Mouse (Mus musculus) heart, postnatal 4 days (tissue): Measurements from ENCODE around the gene Hist3h2ba. TPM values are rescaled to one million over a fixed set of nuclear protein-coding genes. Genes with fewer than 3 reads are reported as not detected.

Source experiments
- DNase-seq: peaks from one replicate; pipeline ENCODE4 v3.0.0; 2021
- total RNA-seq, 2 experiments: library from RNA; stranded (reverse); gene quantifications; 2 replicates each; pipeline ENCODE4 v1.2.3; 2021

The Hist3h2ba gene
- total RNA-seq, 2 experiments from 2014 or later, result 21.8 to 22.6 TPM

DNA sequence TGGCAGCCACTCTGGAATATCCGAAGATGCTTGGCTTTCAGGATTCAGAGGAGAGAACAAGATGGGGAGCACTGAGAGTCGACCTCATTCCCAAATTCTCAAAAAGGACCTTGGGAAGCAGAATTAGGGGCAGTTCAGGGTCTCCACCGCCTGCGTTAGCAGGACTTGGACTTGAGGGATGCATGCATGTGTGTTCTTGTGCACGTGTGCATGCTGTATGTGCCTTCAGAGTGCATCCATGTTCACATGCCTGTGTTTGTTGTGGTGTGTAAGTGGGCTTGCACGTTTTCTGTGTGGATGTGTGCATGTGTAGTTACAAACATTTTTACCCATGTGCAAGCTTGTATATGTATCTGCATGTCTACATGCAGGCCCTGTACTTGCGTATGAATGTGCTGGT lies 15.5 kb downstream of the Hist3h2ba start:
- DNase-seq, result no peak

DNA sequence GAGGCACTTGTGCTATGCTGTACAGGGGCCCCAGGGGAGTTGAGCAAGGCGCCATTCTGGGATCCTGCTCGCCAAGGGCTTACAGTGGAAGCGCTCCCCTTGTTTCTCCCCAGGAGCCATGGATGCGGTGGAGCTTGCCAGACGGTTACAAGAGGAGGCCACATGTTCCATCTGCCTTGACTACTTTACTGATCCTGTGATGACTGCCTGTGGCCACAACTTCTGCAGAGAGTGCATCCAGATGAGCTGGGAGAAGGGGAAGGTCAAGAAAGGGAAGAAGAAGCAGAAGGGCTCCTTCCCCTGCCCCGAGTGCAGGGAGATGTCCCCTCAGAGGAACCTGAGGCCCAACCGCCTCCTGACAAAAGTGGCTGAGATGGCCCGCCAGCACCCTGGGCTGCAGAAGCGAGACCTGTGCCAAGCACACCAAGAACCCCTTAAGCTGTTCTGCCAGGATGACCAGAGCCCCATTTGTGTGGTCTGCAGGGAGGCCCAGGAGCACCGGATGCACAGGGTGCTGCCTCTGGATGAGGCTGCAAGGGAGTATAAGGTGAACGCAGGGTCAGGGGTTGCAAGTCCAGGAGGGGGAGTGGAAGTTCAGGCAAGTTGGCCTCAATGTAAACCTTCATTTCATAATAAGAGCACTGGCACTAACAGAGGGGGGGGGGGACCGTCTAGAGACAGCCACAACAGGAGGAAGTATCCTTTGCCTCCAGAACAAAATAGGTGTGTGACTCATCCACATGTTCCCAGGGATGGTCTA lies 16.5 kb downstream of the Hist3h2ba start:
- no peak for DNase-seq

DNA sequence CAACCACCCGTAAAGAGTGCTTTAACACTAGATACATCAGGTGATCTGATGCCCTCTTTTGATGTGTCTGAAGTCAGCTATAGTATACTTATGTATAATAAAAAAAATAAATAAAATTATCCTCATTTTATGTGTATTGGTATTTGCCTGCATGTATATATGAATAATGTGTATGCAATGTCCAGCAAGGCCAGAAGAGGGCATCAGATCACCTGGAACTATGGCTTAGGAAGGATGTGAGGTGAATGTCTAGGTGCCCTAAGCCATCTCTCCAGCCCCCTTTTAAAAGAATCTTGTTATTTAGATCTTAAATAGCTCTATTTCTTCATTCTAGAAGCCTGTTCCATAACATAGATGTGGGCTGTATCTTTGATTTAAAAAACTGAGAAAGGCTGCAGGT lies 18.6 kb downstream of the Hist3h2ba start:
- DNase-seq, result peak; percentile 57

DNA sequence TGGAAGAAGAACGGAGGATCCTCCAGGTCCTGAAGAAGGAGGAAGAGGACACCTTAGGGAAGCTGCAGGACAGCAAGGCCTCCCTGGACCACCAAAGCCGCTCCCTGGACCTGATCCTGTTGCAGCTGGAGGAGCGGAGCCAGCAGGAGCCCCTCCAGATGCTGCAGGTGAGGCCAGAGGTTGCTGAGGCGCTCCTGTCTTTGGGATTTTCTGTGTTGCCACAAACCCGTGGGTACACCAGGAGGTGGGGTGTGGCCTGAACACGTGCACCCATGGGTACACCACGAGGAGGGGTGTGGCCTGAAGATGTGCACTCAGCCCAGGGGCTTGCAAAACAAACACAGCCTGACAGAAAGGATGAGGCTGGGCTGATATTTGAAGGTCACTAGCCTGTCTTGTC lies 19.8 kb downstream of the Hist3h2ba start:
- no peak for DNase-seq

DNA sequence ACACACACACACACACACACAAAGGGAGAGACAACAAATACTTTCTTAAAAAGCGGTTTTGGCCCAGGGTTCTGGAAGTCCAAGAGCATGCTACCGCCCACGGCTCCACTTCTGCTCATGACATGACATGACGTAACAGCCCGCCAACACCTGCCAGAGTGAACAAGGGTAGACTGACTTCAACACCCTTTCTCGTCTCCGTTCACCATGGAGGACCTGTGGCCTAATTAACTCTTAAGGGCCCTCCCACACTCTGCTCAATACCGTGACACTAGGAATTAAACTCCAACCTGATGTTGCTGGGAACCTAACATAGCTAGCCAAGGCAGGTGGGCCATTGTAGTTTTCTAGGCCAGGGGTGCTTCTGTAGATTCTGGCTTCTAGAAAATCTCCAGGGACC lies 20.3 kb downstream of the Hist3h2ba start:
- no peak for DNase-seq

DNA sequence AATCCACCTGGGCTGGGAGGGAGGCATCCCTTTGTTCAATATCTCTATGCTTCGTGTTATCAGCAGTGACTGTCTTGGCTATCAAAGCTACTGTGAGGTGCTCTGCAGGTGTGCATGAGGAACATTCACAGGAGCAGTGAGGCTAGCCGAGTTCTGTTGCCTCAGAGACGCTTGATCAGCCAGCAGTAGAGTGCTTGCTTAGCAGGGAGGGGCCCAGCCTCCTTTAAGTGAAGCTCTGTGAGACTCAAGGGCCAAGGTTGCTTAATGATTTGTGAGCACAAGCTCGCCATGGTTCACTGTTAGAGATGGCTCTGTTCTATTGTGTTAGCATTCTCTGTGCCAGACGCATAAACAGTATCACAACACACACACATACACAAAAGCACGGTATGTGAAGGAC lies 20.9 kb downstream of the Hist3h2ba start:
- no peak for DNase-seq

DNA sequence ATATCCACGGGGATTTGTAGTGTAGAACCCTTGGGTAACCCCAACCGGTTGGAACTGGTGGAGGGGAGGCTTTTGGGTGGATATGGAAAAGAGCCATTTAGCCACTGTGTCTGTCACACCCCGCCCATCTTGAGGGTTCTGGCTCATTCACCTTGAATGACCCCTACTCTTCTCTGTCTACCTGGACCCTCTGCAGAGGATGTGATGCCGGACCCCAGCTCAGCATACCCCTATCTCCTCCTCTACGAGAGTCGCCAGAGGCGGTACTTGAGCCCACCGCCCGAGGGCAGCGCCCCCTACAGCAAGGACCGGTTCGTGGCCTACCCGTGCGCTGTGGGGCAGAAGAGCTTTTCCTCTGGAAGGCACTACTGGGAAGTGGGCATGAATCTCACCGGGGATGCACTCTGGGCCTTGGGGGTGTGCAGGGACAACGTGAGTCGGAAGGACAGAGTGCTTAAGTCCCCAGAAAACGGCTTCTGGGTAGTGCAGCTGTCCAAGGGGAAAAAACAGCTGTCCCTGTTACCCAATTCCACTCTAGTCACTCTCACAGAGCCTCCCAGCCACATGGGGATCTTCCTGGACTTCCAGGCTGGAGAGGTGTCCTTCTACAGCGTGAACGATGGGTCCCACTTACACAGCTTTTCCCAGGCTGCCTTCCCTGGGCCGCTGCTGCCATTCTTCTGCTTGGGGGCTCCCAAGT lies 22.3 kb downstream of the Hist3h2ba start:
- DNase-seq, result no peak

DNA sequence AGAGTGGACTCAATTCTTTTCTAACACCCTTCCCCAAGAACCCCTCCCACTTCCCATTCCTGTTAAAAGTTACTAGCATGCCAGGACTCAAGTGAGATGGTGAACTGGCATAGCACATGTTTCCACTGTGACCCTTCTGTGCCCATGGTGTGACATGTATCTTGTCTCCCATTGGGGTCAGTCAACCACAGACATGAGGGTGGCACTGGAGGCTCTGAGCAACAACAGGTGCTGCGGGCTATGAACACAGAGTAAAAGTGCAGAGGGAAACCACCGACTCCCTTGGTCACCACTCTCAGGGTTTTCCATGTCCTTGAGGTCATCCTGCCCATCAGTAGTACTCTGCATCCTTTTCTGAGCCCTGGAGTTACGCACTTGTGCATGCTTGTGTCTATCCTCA lies 23.1 kb downstream of the Hist3h2ba start:
- no peak for DNase-seq

DNA sequence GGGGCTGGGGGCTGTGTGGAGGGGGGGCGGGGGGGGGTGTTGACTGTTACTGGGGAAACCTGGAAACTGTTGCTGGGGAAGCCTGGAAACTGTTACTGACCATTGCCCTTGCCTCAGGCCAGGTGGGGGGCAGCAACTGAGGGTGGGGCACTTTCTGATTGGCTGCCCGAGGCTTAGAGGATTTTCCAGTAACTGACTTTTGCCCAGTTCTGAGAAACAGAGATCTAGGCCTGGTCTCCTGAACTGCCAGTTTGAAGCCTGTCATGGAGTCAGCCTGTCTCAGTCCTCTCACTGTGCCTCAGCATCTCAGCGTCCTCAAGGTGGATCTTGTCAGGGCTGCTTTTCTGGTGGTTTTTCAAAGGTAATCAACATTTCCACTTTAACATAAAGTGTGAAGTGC lies 25.7 kb downstream of the Hist3h2ba start:
- DNase-seq, result no peak

DNA sequence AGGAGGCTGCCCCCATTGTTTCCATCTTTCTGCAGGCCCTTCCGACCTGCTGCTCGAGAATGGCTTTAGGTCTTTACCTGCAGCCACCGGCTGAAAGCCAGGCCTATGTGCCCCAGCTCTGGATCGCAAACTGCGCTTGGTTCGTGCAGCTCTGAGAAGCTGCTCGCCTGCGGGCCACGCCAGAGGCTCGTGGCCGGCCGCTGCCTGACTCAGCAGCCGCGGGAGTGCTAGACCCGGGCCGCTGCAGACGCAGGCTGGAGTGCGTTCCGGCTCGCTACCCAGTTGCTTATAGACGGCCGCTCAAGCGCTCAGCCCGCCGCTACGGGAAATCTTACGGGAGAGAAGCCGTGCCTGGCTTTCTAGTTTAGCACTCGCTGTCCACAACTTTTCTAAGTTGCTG lies 28.4 kb downstream of the Hist3h2ba start:
- no peak for DNase-seq

DNA sequence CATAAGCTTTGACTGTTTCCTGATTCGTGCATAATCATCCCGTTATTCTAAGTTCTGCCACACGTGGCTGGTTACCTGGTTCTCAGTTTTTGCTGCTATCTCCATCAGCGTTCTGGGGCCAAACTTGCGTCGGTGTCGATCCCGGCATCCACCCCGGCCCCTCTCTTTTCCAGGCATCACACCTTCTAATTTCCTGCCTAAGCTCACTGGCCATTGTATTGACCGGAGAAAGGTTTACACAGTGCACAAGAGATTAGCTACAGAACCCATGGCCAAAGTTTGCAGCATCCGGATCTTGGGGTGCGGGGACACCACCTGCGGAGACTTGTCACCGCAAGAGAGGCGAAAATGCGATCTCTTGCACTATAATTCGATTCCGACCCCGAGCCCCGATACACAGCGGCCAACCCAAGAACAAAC lies 28.9 kb downstream of the Hist3h2ba start:
- no peak for DNase-seq

DNA sequence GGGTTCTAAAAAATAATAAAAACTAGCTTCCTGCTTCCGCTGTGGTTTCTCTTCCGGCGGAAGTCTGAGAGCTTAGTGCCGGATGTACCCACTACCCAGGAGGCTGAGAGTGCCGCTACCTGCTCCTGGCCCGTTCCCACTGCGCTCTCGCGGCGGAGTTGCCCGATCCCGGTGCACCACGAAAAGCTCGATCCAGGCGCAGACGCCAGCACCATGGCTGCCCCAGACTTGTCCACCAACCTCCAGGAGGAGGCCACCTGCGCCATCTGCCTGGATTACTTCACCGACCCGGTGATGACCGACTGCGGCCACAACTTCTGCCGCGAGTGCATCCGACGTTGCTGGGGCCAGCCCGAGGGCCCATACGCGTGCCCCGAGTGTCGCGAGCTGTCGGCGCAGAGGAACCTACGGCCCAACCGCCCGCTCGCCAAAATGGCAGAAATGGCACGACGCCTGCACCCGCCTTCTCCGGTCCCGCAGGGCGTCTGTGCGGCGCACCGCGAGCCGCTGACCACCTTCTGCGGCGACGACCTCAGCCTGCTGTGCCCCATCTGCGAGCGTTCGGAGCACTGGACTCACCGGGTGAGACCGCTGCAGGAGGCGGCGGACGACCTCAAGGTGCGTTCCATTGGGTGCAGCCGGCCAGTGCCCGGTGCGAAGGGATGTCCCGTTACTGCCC lies 29.4 kb downstream of the Hist3h2ba start, which contains the start of gene Trim11:
Gene Trim11 (plus strand): TSS at position 67 of the 679 bp plus-strand sequence.
- DNase-seq, result peak; percentile 59

DNA sequence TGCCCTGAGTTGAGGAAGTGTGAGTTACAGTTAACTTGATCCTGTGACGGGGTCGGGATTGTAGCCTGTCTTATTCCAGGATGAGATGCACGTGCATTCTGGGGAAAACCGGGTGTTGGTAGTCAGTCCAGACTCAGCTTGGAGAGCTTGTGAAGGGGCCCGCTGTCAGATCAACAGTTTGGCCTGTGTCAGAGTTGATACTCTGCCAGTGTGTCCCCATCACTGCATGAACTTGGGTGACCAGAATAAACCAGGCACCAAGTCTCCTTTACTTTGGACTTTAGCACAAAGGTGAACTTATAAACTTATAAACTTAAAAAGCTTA lies 29.9 kb downstream of the Hist3h2ba start:
- DNase-seq, result no peak

DNA sequence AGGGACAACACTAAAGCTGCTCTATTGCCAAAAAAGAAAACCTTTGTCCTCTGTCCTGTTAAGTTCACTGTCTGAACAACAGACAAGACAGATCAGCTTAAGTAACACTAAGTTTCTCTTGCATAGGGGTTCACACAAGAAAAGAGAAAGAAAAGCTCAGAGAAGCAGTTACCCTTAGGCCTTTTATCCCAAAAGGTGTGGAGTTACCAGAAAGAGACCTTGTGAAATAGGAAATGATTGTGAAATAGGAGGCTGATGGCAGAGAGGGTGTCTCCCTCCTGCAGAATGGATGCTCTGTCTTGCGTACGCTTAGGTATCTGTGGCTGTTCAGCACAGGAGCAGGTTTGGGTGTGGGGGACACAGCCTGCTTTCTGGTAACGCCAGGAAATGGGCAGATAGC lies 30.5 kb downstream of the Hist3h2ba start:
- DNase-seq, result no peak

DNA sequence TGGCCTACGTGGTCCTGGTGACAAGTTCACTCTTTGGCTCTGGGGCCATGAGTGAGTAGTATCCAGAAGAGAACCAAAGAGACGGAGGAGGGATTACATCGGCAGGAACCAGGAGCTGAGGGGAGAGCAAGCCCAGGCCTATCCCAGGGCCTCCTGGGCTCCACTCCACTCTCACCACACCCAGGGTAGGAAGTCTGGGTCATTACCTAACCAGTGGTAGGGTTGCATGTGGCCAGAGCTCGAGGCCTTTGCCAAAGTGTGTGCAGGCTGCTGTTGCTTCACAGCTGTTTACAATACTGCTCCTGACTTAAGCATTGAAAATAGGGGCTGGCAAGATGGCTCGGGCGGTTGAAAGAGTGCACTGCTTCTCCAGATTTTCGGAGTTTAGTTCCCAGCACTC lies 30.9 kb downstream of the Hist3h2ba start:
- DNase-seq, result no peak

DNA sequence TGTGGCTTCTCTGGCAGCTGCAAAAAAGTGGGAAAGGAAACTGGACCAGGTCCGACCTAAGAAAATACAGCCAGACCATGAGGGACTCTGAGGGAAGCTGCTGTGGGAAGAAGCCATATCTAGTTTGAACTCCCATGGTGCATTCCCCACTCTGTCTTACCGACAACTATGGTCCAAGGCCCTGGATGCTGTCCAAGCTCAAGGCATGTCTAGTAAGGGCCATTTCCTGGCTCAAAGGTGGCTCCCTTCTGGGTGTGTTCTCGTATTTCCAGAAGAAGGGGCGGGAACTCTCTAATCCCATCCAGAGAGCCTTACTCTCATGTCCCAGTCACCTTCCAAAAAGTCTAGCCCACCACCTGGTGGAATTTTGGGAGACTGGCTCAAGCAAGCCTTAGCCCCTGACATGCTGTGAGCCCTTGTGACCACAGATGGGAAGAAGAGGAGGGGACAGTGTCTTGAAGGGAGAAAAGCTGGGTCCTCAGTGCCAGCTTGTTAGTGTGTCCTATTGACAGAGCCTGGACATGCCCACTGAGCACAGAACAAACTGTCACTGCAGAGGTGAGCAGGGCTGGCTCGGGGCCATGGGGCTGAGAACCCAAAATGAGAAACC lies 31.8 kb downstream of the Hist3h2ba start:
- DNase-seq, result no peak

DNA sequence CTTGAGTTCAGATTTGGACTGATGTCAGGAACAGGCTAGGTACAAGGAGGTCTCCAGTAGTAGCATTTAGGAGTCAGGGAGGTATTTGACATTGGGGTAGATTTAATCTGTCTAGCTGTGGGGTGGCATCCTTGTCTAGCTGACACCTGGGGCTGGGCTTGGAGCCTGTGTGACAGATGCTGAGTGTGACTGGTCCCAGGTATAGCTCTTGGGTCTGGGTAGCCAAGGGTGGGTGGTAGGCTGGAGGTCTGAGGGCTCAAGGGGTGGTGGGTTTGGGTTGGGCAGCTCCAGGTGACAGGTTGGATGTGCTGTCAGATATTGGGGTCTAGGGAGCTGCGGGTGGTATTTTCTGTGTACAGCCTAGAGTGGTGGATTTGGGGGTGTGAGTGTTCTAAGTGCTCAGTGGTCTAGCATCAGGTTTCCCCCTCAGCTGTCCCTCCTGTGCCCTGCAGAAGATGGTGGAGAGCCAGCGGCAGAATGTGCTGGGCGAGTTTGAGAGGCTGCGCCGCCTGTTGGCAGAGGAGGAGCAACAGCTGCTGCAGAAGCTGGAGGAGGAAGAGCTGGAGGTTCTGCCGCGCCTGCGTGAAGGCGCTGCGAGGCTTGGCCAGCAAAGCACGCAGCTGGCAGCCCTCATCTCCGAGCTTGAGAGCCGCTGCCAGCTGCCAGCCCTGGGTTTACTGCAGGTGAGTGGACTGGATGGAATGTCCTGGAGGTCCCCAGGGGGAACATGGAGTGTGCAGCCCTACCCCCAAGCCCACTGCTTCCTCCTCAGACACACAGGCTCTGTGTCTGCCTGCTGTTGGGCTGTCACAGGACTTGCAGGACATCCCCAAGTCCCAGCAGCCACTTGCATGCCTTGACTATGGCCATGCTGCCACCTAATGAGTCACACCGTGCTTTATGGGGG lies 33.1 kb downstream of the Hist3h2ba start:
- DNase-seq, result peak; percentile 83

DNA sequence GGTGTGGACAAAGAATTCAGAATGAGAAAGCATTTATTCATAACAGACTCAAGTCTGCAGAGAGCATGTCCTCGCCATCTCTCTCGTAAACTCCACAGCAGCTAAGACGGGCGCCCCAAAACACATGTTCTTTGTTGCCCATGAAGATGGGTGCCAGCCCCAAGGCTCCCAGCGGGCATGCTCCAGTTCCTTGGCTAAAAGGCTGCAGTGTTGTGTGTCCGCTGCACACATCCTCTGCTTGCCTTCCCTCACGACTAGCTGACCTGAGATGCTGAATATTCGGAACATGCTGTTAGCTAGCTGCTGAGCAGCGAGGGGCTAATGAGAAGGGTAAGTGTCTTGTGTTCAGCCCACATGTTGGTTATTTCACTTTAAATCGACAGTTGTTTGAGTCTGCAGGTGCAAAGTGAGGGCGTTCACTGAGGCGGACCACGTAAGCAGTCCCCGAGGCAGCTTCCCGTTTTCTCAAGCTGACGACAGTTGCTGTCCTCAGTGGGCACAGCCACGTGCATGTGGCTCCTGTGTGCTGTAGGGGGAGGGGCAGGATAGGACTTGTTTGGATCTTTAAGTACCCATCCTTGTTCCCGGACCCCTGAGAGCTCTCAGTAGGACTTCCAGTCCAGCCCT lies 33.9 kb downstream of the Hist3h2ba start:
- no peak for DNase-seq

DNA sequence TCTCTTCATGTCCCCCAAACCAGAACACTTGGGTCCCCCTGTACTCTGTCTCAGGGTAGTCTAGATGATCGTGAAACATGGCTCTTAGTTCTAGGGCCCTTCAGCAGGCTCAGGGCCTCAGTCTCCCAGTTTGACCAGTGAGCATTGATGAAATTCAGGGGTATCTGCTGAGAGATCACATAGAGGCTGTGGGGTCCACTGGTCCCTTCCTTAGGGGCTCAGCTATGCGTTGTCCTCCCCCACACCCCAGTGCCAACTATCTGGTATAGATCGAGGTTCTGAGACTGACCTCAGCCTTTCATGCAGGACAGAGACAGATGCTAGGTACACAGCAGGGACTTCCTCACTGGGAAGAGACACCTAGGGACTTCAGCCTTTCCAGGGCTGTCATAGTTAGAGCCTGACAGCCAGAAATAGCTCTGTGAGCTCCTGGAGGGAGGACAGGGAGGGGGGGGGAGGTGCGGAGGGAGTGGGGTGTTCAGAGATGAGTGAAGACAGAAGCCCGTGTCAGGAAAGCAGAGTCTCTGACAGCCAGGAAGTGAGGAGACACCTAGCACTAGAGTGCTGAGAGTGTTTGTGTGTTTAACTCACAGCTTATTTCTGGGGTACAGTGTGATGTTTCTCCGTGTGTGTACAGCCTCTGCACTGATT lies 35.1 kb downstream of the Hist3h2ba start:
- no peak for DNase-seq

DNA sequence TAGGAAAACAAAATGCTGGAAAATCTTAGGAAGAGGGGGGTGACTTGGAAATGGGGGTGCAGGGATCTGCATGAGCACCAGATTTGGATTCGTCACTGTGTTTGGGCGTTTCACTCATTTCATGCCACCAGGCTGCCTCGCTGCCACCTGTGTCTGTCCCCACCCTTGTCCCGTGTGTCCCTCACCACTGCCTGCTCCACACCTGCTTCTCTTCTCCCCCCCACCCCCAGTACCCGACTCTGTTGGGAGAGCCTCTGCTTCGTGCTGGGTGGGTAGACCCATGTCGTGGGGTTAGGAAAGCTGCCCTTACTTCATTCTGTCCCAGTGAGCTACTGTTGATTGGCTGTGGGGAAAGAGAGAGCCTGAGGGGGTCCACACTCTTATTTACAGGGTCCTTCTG lies 35.9 kb downstream of the Hist3h2ba start:
- DNase-seq, result no peak

DNA sequence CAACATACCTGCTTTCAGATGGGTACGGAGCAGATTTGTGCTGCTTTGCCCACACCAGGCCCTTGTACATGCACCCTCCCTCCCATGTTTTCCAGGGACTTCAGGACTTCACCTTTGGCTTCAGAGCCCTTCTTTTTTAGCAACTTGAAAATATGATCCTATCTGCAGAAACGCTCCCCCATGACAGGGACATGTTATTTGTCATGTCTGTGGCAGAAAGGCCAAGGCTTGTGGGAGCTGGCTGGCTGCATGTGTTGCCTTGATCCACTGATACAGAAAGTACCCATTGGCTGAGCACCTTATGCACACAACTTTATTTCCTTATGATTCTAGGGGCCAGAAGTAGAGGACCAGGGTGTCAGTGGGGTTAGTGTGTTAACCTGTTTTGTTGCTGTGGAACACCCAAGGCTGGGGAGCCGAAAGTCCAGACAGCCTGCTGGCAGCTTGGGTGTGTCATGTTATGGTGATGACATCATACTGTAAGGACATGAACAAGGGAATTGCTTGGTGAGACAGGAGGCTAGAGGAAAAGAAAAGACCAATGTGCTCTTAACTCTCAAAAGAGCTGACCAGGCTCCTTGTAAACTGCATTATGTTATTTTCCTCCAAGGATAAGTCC lies 36.7 kb downstream of the Hist3h2ba start:
- DNase-seq, result no peak
